Mouse (Mus musculus) midbrain, embryonic 13.5 days (tissue): ENCODE data around the gene Ndufa4l2. TPM values are rescaled to one million over a fixed set of nuclear protein-coding genes. Genes with fewer than 3 reads are reported as not detected.

Experiments
- ATAC-seq: fragments of 200-750 bp; cut with Nextera tagmentation; 2 replicates; pipeline ENCODE4 v1.8.0; 2017; ENCODE audit warnings: mild to moderate bottlenecking, moderate TSS enrichment, moderate library complexity
- H3K27ac ChIP-seq: fragments of 300-500 bp; sonication (generic); 2 replicates; pipeline ENCODE4 v1.5.1; 2015; ENCODE audit warnings: inconsistent platforms, mild to moderate bottlenecking, moderate library complexity
- H3K27me3 ChIP-seq: fragments of 300-500 bp; sonication (generic); 2 replicates; pipeline ENCODE4 v1.6.1; 2015; ENCODE audit warnings: mild to moderate bottlenecking, inconsistent platforms
- H3K36me3 ChIP-seq: fragments of 300-500 bp; sonication (generic); 2 replicates; pipeline ENCODE4 v1.6.1; 2015; ENCODE audit warnings: mild to moderate bottlenecking, inconsistent platforms
- H3K4me1 ChIP-seq: fragments of 300-500 bp; sonication (generic); replicated peaks from 2 replicates; pipeline ENCODE4 v1.6.1; 2015; ENCODE audit warnings: inconsistent platforms
- H3K4me2 ChIP-seq: fragments of 300-500 bp; sonication (generic); replicated peaks from 2 replicates; pipeline ENCODE4 v1.6.1; 2015; ENCODE audit warnings: moderate library complexity, mild to moderate bottlenecking, inconsistent platforms
- H3K4me3 ChIP-seq: fragments of 300-500 bp; sonication (generic); replicated peaks from 2 replicates; pipeline ENCODE4 v1.5.1; 2015; ENCODE audit warnings: mild to moderate bottlenecking, inconsistent platforms
- H3K9ac ChIP-seq: fragments of 300-500 bp; sonication (generic); replicated peaks from 2 replicates; pipeline ENCODE4 v1.6.1; 2015; ENCODE audit warnings: mild to moderate bottlenecking, inconsistent platforms
- H3K9me3 ChIP-seq: fragments of 300-500 bp; sonication (generic); 2 replicates; pipeline ENCODE4 v1.6.1; 2016; ENCODE audit warnings: mild to moderate bottlenecking, inconsistent platforms
- WGBS: fragments of 180-500 bp; shearing (Covaris S2); methylation state at CpG from one replicate; pipeline ENCODE4 v1.1.7; 2015; 5-methylcytosine and 5-hydroxymethylcytosine counted together
- polyA plus RNA-seq: library from polyadenylated mRNA; unstranded; fragments of >200 nt; fragmentation: Nextera tagmentation; extraction: Ambion mirVana; gene quantifications from 2 replicates; pipeline ENCODE4 v1.2.1, GENCODE M21; 2015

The Ndufa4l2 gene
- polyA plus RNA-seq, 1 experiment from 2014 or later: 11.5 TPM

GRCm38 (mm10) chr10:127519903-127520713, 5.3 kb downstream of the Ndufa4l2 start:
- no peak overlapping the region for H3K4me3 ChIP-seq
- H3K4me1 ChIP-seq: peaks cover 55% of the 10 kb centered on the region
- no peak for ATAC-seq
- peaks cover 60% of the 10 kb centered on the region for H3K27me3 ChIP-seq
- H3K27ac ChIP-seq: no peak overlapping the region
- H3K36me3 ChIP-seq: peaks cover 22% of the 10 kb centered on the region
- H3K9ac ChIP-seq: no peak overlapping the region
- H3K4me2 ChIP-seq: 0 out of 2 replicates have a peak overlapping the region, but pooled peaks have one; percentile 85
- no peaks in the 10 kb centered on the region for H3K9me3 ChIP-seq
- 94% methylated on average over 37 of the region's 37 CpGs for WGBS

GRCm38 (mm10) chr10:127520714-127521357, 6.1 kb downstream of the Ndufa4l2 start:
- Histone ChIP-seq H3K36me3 (peaks cover 22% of the 10 kb centered on the region), H3K9ac (no peak overlapping the region), H3K27ac (no peak overlapping the region), H3K4me3 (no peak overlapping the region; the same call in 1 of the 2 replicates), H3K4me1 (peaks cover 55% of the 10 kb centered on the region), H3K9me3 (no peaks in the 10 kb centered on the region), H3K27me3 (peaks cover 60% of the 10 kb centered on the region), H3K4me2 (peak overlapping the region; percentile 85)
- ATAC-seq: no peak
- 82% methylated on average over 20 of the region's 20 CpGs for WGBS

- peaks cover 22% of the 10 kb centered on the region for H3K36me3 ChIP-seq
- H3K9me3 ChIP-seq: no peaks in the 10 kb centered on the region
- ATAC-seq: no peak
- H3K4me3 ChIP-seq: peak overlapping the region; percentile 54
- WGBS: 16% methylated on average over 12 of the region's 12 CpGs
- peak overlapping the region; percentile 68 for H3K9ac ChIP-seq
- H3K27me3 ChIP-seq: peaks cover 60% of the 10 kb centered on the region
- peak overlapping the region; percentile 85 for H3K4me2 ChIP-seq
- H3K27ac ChIP-seq: no peak overlapping the region
- peaks cover 55% of the 10 kb centered on the region for H3K4me1 ChIP-seq
These were observed 6.9 kb downstream of the Ndufa4l2 start for GRCm38 (mm10) chr10:127521611-127522080.

- Histone ChIP-seq H3K27me3 (peaks cover 60% of the 10 kb centered on the region), H3K27ac (no peak within 1 kb of the TSS), H3K4me1 (peaks cover 55% of the 10 kb centered on the region), H3K4me3 (peak within 1 kb of the TSS; percentile 54), H3K36me3 (peaks cover 22% of the 10 kb centered on the region), H3K9ac (peak within 1 kb of the TSS; percentile 68), H3K4me2 (peak within 1 kb of the TSS; percentile 85), H3K9me3 (no peaks in the 10 kb centered on the region)
- ATAC-seq: peak; percentile 65
- under 1% methylated on average over 21 of the region's 21 CpGs for WGBS
These were observed 7.4 kb downstream of the Ndufa4l2 start, which contains the start of gene Shmt2 for GRCm38 (mm10) chr10:127522088-127522581. TSS of gene Shmt2 (minus strand) at chr10:127522444.

GRCm38 (mm10) chr10:127524646-127525255, 10.0 kb downstream of the Ndufa4l2 start:
- H3K4me2 ChIP-seq: peak overlapping the region; percentile 78

GRCm38 (mm10) chr10:127526048-127526447, 11.3 kb downstream of the Ndufa4l2 start:
- no peaks in the 10 kb centered on the region for H3K36me3 ChIP-seq
- H3K4me3 ChIP-seq: peak overlapping the region; percentile 21
- WGBS: 2% methylated on average over 26 of the region's 26 CpGs
- H3K27ac ChIP-seq: peak overlapping the region; percentile 83; the same call in 1 of the 2 replicates
- ATAC-seq: no peak
- H3K9ac ChIP-seq: peak overlapping the region; percentile 44
- H3K9me3 ChIP-seq: no peaks in the 10 kb centered on the region
- peaks cover 82% of the 10 kb centered on the region for H3K4me1 ChIP-seq
- peak overlapping the region; percentile 78 for H3K4me2 ChIP-seq
- peaks cover 74% of the 10 kb centered on the region for H3K27me3 ChIP-seq

More at GRCm38 (mm10) chr10:127524646-127525255, 10.0 kb downstream of the Ndufa4l2 start:
- H3K9ac ChIP-seq: peak overlapping the region; percentile 32
- H3K9me3 ChIP-seq: no peaks in the 10 kb centered on the region
- H3K27ac ChIP-seq: peak overlapping the region; percentile 27
- peak overlapping the region; percentile 21 for H3K4me3 ChIP-seq
- WGBS: 1% methylated on average over 23 of the region's 23 CpGs
- ATAC-seq: no peak
- peaks cover 76% of the 10 kb centered on the region for H3K4me1 ChIP-seq
- 0 out of 2 replicates have a peak, but pooled peaks cover 4% of the 10 kb centered on the region for H3K36me3 ChIP-seq
- H3K27me3 ChIP-seq: peaks cover 69% of the 10 kb centered on the region

- Histone ChIP-seq H3K9ac (peak overlapping the region; percentile 54; the same call in 1 of the 2 replicates), H3K36me3 (no peaks in the 10 kb centered on the region), H3K27ac (peak overlapping the region; percentile 83), H3K27me3 (peaks cover 81% of the 10 kb centered on the region), H3K4me1 (peaks cover 82% of the 10 kb centered on the region), H3K9me3 (no peaks in the 10 kb centered on the region), H3K4me3 (peak overlapping the region; percentile 21), H3K4me2 (peak overlapping the region; percentile 78)
- ATAC-seq: no peak
- WGBS: under 1% methylated on average over 26 of the region's 26 CpGs
These were observed 11.9 kb downstream of the Ndufa4l2 start for GRCm38 (mm10) chr10:127526681-127527080.

- peak; percentile 21 for ATAC-seq
- no peaks in the 10 kb centered on the region for H3K36me3 ChIP-seq
- peak overlapping the region; percentile 21 for H3K4me3 ChIP-seq
- peak overlapping the region; percentile 83 for H3K27ac ChIP-seq
- peak overlapping the region; percentile 78 for H3K4me2 ChIP-seq
- peak overlapping the region; percentile 54 for H3K9ac ChIP-seq
- H3K4me1 ChIP-seq: peaks cover 82% of the 10 kb centered on the region
- 2% methylated on average over 17 of the region's 17 CpGs for WGBS
- no peaks in the 10 kb centered on the region for H3K9me3 ChIP-seq
- peaks cover 89% of the 10 kb centered on the region for H3K27me3 ChIP-seq
These were observed 12.7 kb downstream of the Ndufa4l2 start for GRCm38 (mm10) chr10:127527481-127527880.

- Histone ChIP-seq H3K9ac (peak overlapping the region; percentile 59), H3K4me1 (peaks cover 95% of the 10 kb centered on the region), H3K27ac (peak overlapping the region; percentile 83), H3K9me3 (no peaks in the 10 kb centered on the region), H3K4me3 (peak overlapping the region; percentile 58), H3K4me2 (peak overlapping the region; percentile 78), H3K27me3 (peaks cover 100% of the 10 kb centered on the region), H3K36me3 (no peaks in the 10 kb centered on the region)
- no peak for ATAC-seq
- WGBS: under 1% methylated on average over 24 of the region's 25 CpGs
These were observed 16.2 kb downstream of the Ndufa4l2 start for GRCm38 (mm10) chr10:127530945-127531344.

- ATAC-seq: peak; percentile 8; the same call in 1 of the 2 replicates
- Histone ChIP-seq H3K9me3 (no peaks in the 10 kb centered on the region), H3K9ac (peak overlapping the region; percentile 59), H3K4me2 (peak overlapping the region; percentile 78), H3K4me3 (peak overlapping the region; percentile 58), H3K4me1 (peaks cover 95% of the 10 kb centered on the region), H3K36me3 (no peaks in the 10 kb centered on the region), H3K27me3 (peaks cover 97% of the 10 kb centered on the region), H3K27ac (peak overlapping the region; percentile 83)
- WGBS: 2% methylated on average over 4 of the region's 4 CpGs
These were observed 16.8 kb downstream of the Ndufa4l2 start for GRCm38 (mm10) chr10:127531548-127531947.
